Mouse (Mus musculus): ENCODE data around the gene Prss27.

DNA sequence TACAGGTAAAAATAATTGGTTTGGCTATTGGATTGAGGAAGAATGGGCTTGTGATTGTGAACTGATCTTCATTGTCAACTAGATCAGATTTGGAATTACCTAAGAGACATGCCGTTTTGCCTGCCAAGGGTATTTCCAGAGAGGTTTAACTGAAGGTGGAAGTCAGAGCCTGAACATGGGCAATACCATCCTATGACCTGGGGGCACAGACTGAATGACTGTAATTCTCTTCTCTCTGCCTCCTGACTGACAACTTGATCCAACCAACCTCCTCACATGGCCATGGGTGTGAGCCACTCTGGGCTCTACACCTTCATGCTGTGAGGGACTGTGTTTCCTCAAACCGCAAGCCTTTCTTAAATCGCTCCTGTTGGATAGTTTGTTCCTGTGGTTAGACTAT lies 32.9 kb upstream of the Prss27 start:
- TF ChIP-seq POLR2A (IDR thresholded peaks at IDR 0.05; ENCODE audit: borderline replicate concordance, insufficient read depth, low read length) (no peak), CTCF (IDR thresholded peaks at IDR 0.05; ENCODE audit: borderline replicate concordance, insufficient read depth, low read depth, low read length) (no peak)

All from cerebellum, adult 2 months (tissue).